Mouse (Mus musculus): Measurements from ENCODE around the gene Liph.
"Not testable (repeated sequence)": the region's sequence is repeated elsewhere in the genome, so short reads cannot be mapped to it uniquely, and the experiment has no call there.

Gene Liph

DNA sequence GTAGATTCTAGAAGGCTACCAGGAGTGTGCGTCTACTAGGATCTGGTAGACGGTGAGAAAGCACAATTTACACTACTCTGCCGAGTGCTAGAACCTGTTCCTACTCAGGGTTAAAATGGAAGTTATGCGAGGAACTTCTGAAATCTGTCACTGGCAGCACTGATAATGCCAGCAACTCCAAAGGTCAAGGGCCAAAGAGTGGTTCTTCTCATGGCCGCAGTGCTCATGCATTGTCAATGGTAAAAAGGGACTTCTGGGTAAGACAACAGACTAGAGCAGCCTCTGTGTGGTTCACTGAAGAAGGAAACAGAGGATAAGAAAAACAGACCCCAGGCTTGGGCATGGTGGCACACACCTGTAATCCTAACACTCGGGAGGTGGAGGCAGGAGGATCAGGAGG is 24.9 kb downstream of the Liph start:
- no peak for DNase-seq

DNA sequence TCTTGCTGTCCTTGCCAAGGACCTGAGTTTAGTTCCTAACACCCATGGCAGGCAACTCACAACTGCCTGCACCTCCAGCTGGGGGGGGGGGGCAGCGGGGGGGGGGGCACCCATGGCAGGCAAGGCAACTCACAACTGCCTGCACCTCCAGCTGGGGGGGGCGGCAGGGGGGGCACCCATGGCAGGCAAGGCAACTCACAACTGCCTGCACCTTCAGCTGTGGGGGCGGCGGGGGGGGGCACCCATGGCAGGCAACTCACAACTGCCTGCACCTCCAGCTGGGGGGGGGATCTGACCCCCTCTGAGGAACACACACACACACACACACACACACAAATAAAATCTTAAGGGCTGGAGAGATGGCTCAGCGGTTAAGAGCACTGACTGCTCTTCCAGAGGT is 25.6 kb downstream of the Liph start:
- no peak for DNase-seq

GRCm38 (mm10) chr16:21965576-21965975 is 29.9 kb downstream of the Liph start:
- DNase-seq: no peak

GRCm38 (mm10) chr16:21955591-21955990 is 39.9 kb downstream of the Liph start:
- DNase-seq: no peak

- peak; percentile 93 for DNase-seq
Observed at GRCm38 (mm10) chr16:21946761-21947715, 48.4 kb downstream of the Liph start, which contains the start of gene Tmem41a. TSS of gene Tmem41a (minus strand) at chr16:21947552.

DNA sequence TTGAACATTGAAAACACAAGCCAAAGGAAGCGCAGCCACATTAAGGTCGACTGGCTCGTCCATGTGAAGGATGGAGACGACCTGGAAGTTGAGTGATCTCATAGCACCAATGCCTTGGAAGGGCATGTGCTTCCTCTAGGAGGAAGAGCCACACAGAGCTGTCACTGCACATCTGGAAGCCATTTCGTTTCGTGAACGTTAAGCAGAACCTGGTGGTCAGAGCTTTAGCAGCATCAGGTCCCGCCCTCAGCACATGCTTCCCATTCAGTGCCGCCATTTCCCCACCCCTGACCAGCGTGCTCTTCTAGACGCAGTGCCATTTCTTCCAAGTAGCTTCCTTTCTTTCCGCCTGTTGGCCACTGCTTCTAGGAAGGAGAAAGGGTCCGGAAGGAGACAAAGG is 67.0 kb downstream of the Liph start:
- no peak for DNase-seq

DNA sequence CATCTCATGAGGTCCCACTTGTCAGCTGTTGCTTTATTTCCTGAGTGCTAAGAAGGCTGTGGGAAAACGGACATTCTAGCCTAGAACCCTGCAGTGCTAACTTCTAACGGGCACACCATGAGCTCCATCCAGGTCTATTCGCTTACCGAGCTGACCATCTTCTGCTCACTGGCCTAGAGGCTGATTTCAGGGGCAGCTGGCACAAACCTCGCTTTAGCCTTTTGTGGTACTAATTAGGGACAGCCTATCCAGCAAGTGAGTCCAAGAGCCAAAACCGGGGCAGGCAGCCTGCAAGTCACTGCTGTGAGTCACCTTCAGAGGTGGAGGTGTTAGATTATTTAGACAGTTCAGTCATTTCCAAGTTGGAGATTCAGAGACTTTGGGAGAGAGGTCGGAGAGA is 78.8 kb downstream of the Liph start:
- peak; percentile 17 for DNase-seq

- no peak for DNase-seq
Observed at GRCm38 (mm10) chr16:21913347-21913746, 82.1 kb downstream of the Liph start.

DNA sequence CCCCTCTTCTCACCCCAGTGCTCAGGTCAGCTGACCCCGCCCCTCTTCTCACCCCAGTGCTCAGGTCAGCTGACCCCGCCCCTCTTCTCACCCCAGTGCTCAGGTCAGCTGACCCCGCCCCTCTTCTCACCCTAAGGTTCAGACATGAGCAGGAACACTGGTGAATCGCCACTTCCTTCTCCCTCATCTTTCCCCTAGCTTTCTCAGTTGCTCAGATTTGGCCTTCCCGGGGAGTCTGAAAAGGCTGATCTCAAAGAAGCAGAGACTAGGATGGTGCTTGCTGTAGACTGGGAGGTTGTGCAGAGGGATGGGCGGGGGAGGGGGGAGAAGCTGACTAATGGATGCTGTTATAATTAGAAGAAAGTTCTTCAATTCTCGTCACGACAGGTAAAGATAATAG is 86.6 kb downstream of the Liph start:
- not testable (repeated sequence) for DNase-seq

- DNase-seq: no peak
Observed at GRCm38 (mm10) chr16:21906902-21907301, 88.6 kb downstream of the Liph start.

DNA sequence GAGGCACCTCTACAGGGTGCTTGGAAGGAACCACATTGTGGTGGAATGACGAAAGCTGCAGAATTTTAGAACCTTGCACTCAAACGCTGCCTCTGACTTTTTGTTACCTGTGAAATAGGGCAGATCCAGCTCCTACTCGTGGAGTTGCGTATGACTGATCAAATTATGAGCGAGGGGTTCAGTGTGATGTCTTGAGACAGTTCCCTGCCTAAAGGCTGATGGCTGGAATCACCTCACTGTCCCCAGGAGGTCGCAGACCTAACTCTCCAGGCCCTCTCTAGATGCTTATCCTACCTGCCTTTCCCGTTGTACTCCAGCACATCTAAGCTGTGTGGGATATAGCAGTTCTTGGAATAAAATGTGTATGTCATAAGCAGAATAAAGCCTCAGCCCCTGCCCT is 89.5 kb downstream of the Liph start:
- no peak for DNase-seq

- no peak for DNase-seq
Observed at GRCm38 (mm10) chr16:21904636-21905035, 90.8 kb downstream of the Liph start.

Data from cerebellum, adult 11 months (tissue).